Comparison of ENCODE assay signal across 44 mouse cellular contexts in the genomic region with DNA sequence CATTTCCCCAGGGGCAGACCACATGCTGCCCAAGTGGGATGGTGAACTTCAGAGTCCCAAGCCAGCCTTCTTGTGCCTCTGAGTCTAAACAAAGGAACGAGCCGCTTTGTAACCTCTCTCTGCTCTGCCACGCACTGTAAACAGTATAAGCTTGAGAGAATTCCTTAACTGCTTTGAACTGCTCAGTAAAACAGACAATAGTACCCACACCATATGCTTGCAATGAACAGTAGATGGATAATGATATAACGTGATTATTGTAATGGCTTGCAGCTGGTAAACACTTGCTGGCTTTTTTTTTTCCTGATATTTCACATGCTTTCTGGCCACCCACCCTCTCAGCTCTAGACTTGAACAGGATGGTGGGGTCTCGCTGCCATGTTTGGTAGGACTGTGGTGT. TPM values are rescaled to one million over a fixed set of nuclear protein-coding genes. Genes with fewer than 3 reads are reported as not detected.
"Had no signal": no experiment of that assay in that cellular context is flagged by ENCODE, and none has a peak within 500 bp of the region (broad histone marks: within the 10 kb centered on the region; RNA-seq: fewer than 3 reads in every experiment).

No protein-coding gene starts in this region.

- H3K9me3 ChIP-seq: heart, embryonic 12.5 days; heart, embryonic 13.5 days; heart, embryonic 15.5 days; hindbrain, embryonic 10.5 days; hindbrain, embryonic 12.5 days; hindbrain, embryonic 13.5 days; hindbrain, embryonic 15.5 days; intestine, embryonic 15.5 days; kidney, embryonic 15.5 days had no signal

- H3K27ac ChIP-seq: heart, embryonic 13.5 days; heart, embryonic 15.5 days; hindbrain, embryonic 10.5 days; hindbrain, embryonic 12.5 days; hindbrain, embryonic 13.5 days; hindbrain, embryonic 14.5 days; hindbrain, embryonic 15.5 days; hindbrain, postnatal 0 days; intestine, embryonic 15.5 days; kidney, embryonic 15.5 days; kidney, postnatal 0 days; layer of hippocampus, adult 2 months; left cerebral cortex, adult 2 months had no signal

- H3K4me1 ChIP-seq: hindbrain, embryonic 13.5 days; hindbrain, embryonic 15.5 days had no signal

- H3K27me3 ChIP-seq: hindbrain, embryonic 12.5 days; hindbrain, embryonic 15.5 days; intestine, embryonic 15.5 days; kidney, embryonic 15.5 days had no signal

- H3K36me3 ChIP-seq: heart, embryonic 12.5 days; heart, embryonic 13.5 days; heart, embryonic 15.5 days; hindbrain, embryonic 10.5 days; hindbrain, embryonic 12.5 days; hindbrain, embryonic 13.5 days; hindbrain, embryonic 15.5 days; intestine, embryonic 15.5 days; kidney, embryonic 15.5 days had no signal

- H3K4me3 ChIP-seq: heart, embryonic 12.5 days; heart, embryonic 13.5 days; heart, embryonic 15.5 days; hindbrain, embryonic 10.5 days; hindbrain, embryonic 12.5 days; hindbrain, embryonic 13.5 days; hindbrain, embryonic 15.5 days; intestine, embryonic 15.5 days; kidney, embryonic 15.5 days; layer of hippocampus, adult 2 months; left cerebral cortex, adult 2 months had no signal

- H3K9ac ChIP-seq: heart, embryonic 12.5 days; heart, embryonic 13.5 days; heart, embryonic 15.5 days; hindbrain, embryonic 12.5 days; hindbrain, embryonic 13.5 days; hindbrain, embryonic 14.5 days; hindbrain, embryonic 15.5 days; intestine, embryonic 15.5 days; kidney, embryonic 15.5 days had no signal

- ATAC-seq: hindbrain, embryonic 16.5 days; hindbrain, postnatal 0 days; inflammation-experienced regulatory T-cells, adult 6 months; intestine, embryonic 15.5 days; intestine, postnatal 0 days had no signal

- DNase-seq: heart, postnatal 10 days; heart, postnatal 14 days; heart, postnatal 36 days; heart, postnatal 4 days; kidney, adult 11 months; kidney, adult 18-20 months; kidney, adult 2 months; kidney, adult 8-10 months; kidney, adult 9 months; kidney, postnatal 10 days; kidney, postnatal 14 days; kidney, postnatal 25 days; kidney, postnatal 36 days; kidney, postnatal 4 days; layer of hippocampus, adult 9-11 months; layer of hippocampus, postnatal 36 days had no signal

- H3K4me2 ChIP-seq: heart, embryonic 11.5 days; heart, embryonic 12.5 days; heart, embryonic 13.5 days; heart, embryonic 15.5 days; hindbrain, embryonic 12.5 days; hindbrain, embryonic 13.5 days; hindbrain, embryonic 14.5 days; hindbrain, embryonic 15.5 days; intestine, embryonic 15.5 days; kidney, embryonic 15.5 days had no signal

RNA-seq across cellular contexts. Expression of a gene that starts 5.2 kb away (rescaled TPM):
- total RNA-seq: heart, postnatal 10 days; heart, postnatal 14 days; heart, postnatal 25 days; heart, postnatal 36 days; heart, postnatal 4 days; hematopoietic stem cell, adult 5-6 weeks; layer of hippocampus, adult 18-20 months; layer of hippocampus, adult 2 months; layer of hippocampus, adult 8-10 months; layer of hippocampus, postnatal 10 days; layer of hippocampus, postnatal 14 days; layer of hippocampus, postnatal 25 days; layer of hippocampus, postnatal 36 days; left cerebral cortex, adult 2 months had no signal
- polyA plus RNA-seq: heart, embryonic 15.5 days; heart, postnatal 0 days had no signal

RNA-seq across cellular contexts. Expression of a gene that starts 11.9 kb away (rescaled TPM):
- total RNA-seq: heart, postnatal 10 days; heart, postnatal 14 days; heart, postnatal 25 days; heart, postnatal 36 days; heart, postnatal 4 days; hematopoietic stem cell, adult 5-6 weeks; hindbrain, postnatal 0 days; layer of hippocampus, adult 18-20 months; layer of hippocampus, adult 2 months; layer of hippocampus, adult 8-10 months; layer of hippocampus, postnatal 10 days; layer of hippocampus, postnatal 14 days; layer of hippocampus, postnatal 25 days; layer of hippocampus, postnatal 36 days; left cerebral cortex, adult 2 months had no signal
- polyA plus RNA-seq: heart, embryonic 11.5 days; heart, embryonic 12.5 days; heart, embryonic 13.5 days; heart, embryonic 14.5 days; heart, embryonic 15.5 days; heart, postnatal 0 days; hindbrain, postnatal 0 days; inflammation-experienced regulatory T-cells, adult 6 months; intestine, embryonic 14.5 days had no signal
